Mouse (Mus musculus) spleen, postnatal 10 days (tissue): ENCODE data around the gene Add3.

Source experiments
- DNase-seq, 2 experiments: peaks; one replicate each; pipeline ENCODE4 v3.0.0; 2021 to 2022; ENCODE audit warnings: low spot score in 2 of 2

The Add3 gene

GRCm38 (mm10) chr19:53130399-53131175 lies 9.7 kb upstream of the Add3 start:
- no peak for DNase-seq

GRCm38 (mm10) chr19:53132471-53132870 lies 7.8 kb upstream of the Add3 start:
- DNase-seq: no peak

GRCm38 (mm10) chr19:53136336-53137090 lies 3.7 kb upstream of the Add3 start:
- no peak for DNase-seq

- DNase-seq: no peak
Observed at GRCm38 (mm10) chr19:53137116-53137670, 3.0 kb upstream of the Add3 start.

GRCm38 (mm10) chr19:53140804-53141250 lies 584 bp downstream of the Add3 start:
- no peak for DNase-seq

- DNase-seq: peak; percentile 38 to 60
Observed at GRCm38 (mm10) chr19:53141251-53142072, 1.2 kb downstream of the Add3 start.

- DNase-seq: peak; percentile 97 to 99
Observed at GRCm38 (mm10) chr19:53142190-53143107, 2.2 kb downstream of the Add3 start.

GRCm38 (mm10) chr19:53143108-53143971 lies 3.1 kb downstream of the Add3 start:
- DNase-seq: peak in 1 of 2 experiments; percentile 57

GRCm38 (mm10) chr19:53145075-53145474 lies 4.8 kb downstream of the Add3 start:
- no peak for DNase-seq

- no peak for DNase-seq
Observed at GRCm38 (mm10) chr19:53149381-53149780, 9.1 kb downstream of the Add3 start.

- no peak for DNase-seq
Observed at GRCm38 (mm10) chr19:53152451-53152850, 12.2 kb downstream of the Add3 start.

GRCm38 (mm10) chr19:53153096-53153495 lies 12.9 kb downstream of the Add3 start:
- DNase-seq: no peak

- DNase-seq: no peak
Observed at GRCm38 (mm10) chr19:53154156-53154555, 13.9 kb downstream of the Add3 start.

- no peak for DNase-seq
Observed at GRCm38 (mm10) chr19:53156361-53156760, 16.1 kb downstream of the Add3 start.

- DNase-seq: no peak
Observed at GRCm38 (mm10) chr19:53157176-53157575, 16.9 kb downstream of the Add3 start.

- DNase-seq: no peak
Observed at GRCm38 (mm10) chr19:53159351-53159750, 19.1 kb downstream of the Add3 start.

- DNase-seq: no peak
Observed at GRCm38 (mm10) chr19:53162927-53163326, 22.7 kb downstream of the Add3 start.

- no peak for DNase-seq
Observed at GRCm38 (mm10) chr19:53164645-53165044, 24.4 kb downstream of the Add3 start.
